In genomic region chr17:73713347-73713746, GRCm38 (mm10) we compare ENCODE assay signal across 12 mouse cellular contexts. TPM values are rescaled to one million over a fixed set of nuclear protein-coding genes. Genes with fewer than 3 reads are reported as not detected.
DNase-seq lines count a peak whose midpoint lies in the region; ATAC-seq lines count a peak whose summit lies in the region.
"Had no signal": no experiment of that assay in that cellular context is flagged by ENCODE, and none has a peak within 500 bp of the region (broad histone marks: within the 10 kb centered on the region; RNA-seq: fewer than 3 reads in every experiment).

No protein-coding gene starts in this region.

- WGBS in midbrain, embryonic 13.5 days: 29% methylated on average over 11 of the region's 11 CpGs
- 44% methylated on average over 11 of the region's 11 CpGs for WGBS in midbrain, embryonic 11.5 days
- 50% methylated on average over 11 of the region's 11 CpGs for WGBS in intestine, embryonic 16.5 days

- peak; percentile 21; the same call in 1 of the 2 replicates for ATAC-seq in midbrain, embryonic 13.5 days
- ATAC-seq in midbrain, embryonic 11.5 days (ENCODE audit: low FRiP score): no peak
- peak; percentile 51 for ATAC-seq in frontal cortex, adult (ENCODE audit: low TSS enrichment)
- ATAC-seq in intestine, embryonic 16.5 days: no peak
- ATAC-seq: inflammation-experienced regulatory T-cells, adult 6 months had no signal

- peaks cover 46% of the 10 kb centered on the region for H3K4me1 ChIP-seq in midbrain, embryonic 13.5 days (replicated peaks)
- H3K4me1 ChIP-seq in midbrain, embryonic 11.5 days (ENCODE audit: control insufficient read depth, insufficient read depth, low read length): peaks cover 10% of the 10 kb centered on the region
- no peaks in the 10 kb centered on the region for H3K4me1 ChIP-seq in intestine, embryonic 16.5 days (ENCODE audit: control insufficient read depth, insufficient read depth, low read length)

- intact Hi-C loops in left cerebral cortex, postnatal 36 days (cut with DNase I): loop anchor here (5.0 to 10.0 kb wide), 3 partner anchors 139 to 236 kb away; no protein-coding TSS in a partner anchor

- H3K4me3 ChIP-seq in midbrain, embryonic 13.5 days (replicated peaks): no peak overlapping the region
- H3K4me3 ChIP-seq in midbrain, embryonic 11.5 days (ENCODE audit: low read depth, low read length): no peak overlapping the region
- no peak overlapping the region for H3K4me3 ChIP-seq in intestine, embryonic 16.5 days (ENCODE audit: low read length)
- H3K4me3 ChIP-seq: limb, embryonic 12.5 days had no signal

- no peak overlapping the region for H3K4me2 ChIP-seq in midbrain, embryonic 13.5 days (replicated peaks)
- H3K4me2 ChIP-seq in midbrain, embryonic 11.5 days: no peak overlapping the region
- H3K4me2 ChIP-seq in intestine, embryonic 16.5 days (ENCODE audit: low read depth, low read length): no peak overlapping the region
- H3K4me2 ChIP-seq: limb, embryonic 12.5 days had no signal

- H3K9ac ChIP-seq in midbrain, embryonic 13.5 days (replicated peaks): no peak overlapping the region
- H3K9ac ChIP-seq in midbrain, embryonic 11.5 days (ENCODE audit: low read length): no peak overlapping the region
- no peak overlapping the region for H3K9ac ChIP-seq in intestine, embryonic 16.5 days (ENCODE audit: low read depth, low read length)
- H3K9ac ChIP-seq: limb, embryonic 12.5 days had no signal

- peak overlapping the region; percentile 70 for H3K27ac ChIP-seq in midbrain, embryonic 13.5 days
- H3K27ac ChIP-seq in midbrain, embryonic 11.5 days (ENCODE audit: low read depth, low read length): no peak overlapping the region
- no peak overlapping the region for H3K27ac ChIP-seq in intestine, embryonic 16.5 days (ENCODE audit: low read length)
- H3K27ac ChIP-seq: limb, embryonic 12.5 days had no signal

- H3K9me3 ChIP-seq in midbrain, embryonic 13.5 days: no peaks in the 10 kb centered on the region
- H3K9me3 ChIP-seq in midbrain, embryonic 11.5 days (ENCODE audit: control insufficient read depth, low read length): no peaks in the 10 kb centered on the region
- H3K9me3 ChIP-seq in intestine, embryonic 16.5 days (ENCODE audit: control insufficient read depth, low read length): no peaks in the 10 kb centered on the region

- no peak for DNase-seq in midbrain, embryonic 11.5 days (ENCODE audit: low spot score, missing footprints)
- DNase-seq in left cerebral cortex, postnatal 36 days (ENCODE audit: low spot score in 2 of 2): peak; percentile 71 to 77
- DNase-seq in telencephalon, adult 2 months (ENCODE audit: low read depth, low spot score): peak; percentile 85
- no peak for DNase-seq in adrenal gland, adult (ENCODE audit: inconsistent age in 2 of 2, low spot score in 1 of 2)
- no peak for DNase-seq in ovary, postnatal 36 days (ENCODE audit: low spot score)
- DNase-seq: lung, postnatal 10 days had no signal

- H3K36me3 ChIP-seq in midbrain, embryonic 13.5 days: no peaks in the 10 kb centered on the region
- no peaks in the 10 kb centered on the region for H3K36me3 ChIP-seq in midbrain, embryonic 11.5 days (ENCODE audit: control insufficient read depth, insufficient read depth, low read length)
- no peaks in the 10 kb centered on the region for H3K36me3 ChIP-seq in intestine, embryonic 16.5 days (ENCODE audit: control insufficient read depth, insufficient read depth, low read length)
- H3K36me3 ChIP-seq: limb, embryonic 12.5 days had no signal

- H3K27me3 ChIP-seq in midbrain, embryonic 13.5 days: peaks cover 38% of the 10 kb centered on the region
- H3K27me3 ChIP-seq in midbrain, embryonic 11.5 days (ENCODE audit: control insufficient read depth, insufficient read depth, low read length): peaks cover 21% of the 10 kb centered on the region
- peaks cover 39% of the 10 kb centered on the region for H3K27me3 ChIP-seq in intestine, embryonic 16.5 days (replicated peaks; ENCODE audit: control insufficient read depth, insufficient read depth, low read length)

RNA-seq across cellular contexts. Expression of gene Galnt14, which starts 3.1 kb away (rescaled TPM):
- polyA plus RNA-seq in midbrain, embryonic 13.5 days (2015; fragmentation: Nextera tagmentation; extraction: Ambion mirVana): 16.0 and 16.9 TPM in 2 replicates
- polyA plus RNA-seq in midbrain, embryonic 11.5 days (2014; fragmentation: Nextera tagmentation; extraction: Ambion mirVana): 4.2 and 4.7 TPM in 2 replicates
- total RNA-seq in left cerebral cortex, postnatal 36 days (2021): 10 to 100 TPM; 20.1 to 20.8 TPM
- 0.24 and 0.46 TPM in 2 replicates for polyA plus RNA-seq in intestine, embryonic 16.5 days (2015; fragmentation: Nextera tagmentation; extraction: Ambion mirVana)
- total RNA-seq: granulocyte monocyte progenitor cell, adult 5-6 weeks had no signal

Comparison
In these comparisons a context has a peak if more than half of its experiments do, and no peak if none do; other contexts are left out.
1. ATAC-seq: peak in midbrain, embryonic 13.5 days (single experiment) and frontal cortex, adult (single experiment); none in midbrain, embryonic 11.5 days (single experiment) and intestine, embryonic 16.5 days (single experiment).
2. DNase-seq: peak in left cerebral cortex, postnatal 36 days (2 of 2) and telencephalon, adult 2 months (single experiment); none in midbrain, embryonic 11.5 days (single experiment), adrenal gland, adult (0 of 2) and ovary, postnatal 36 days (single experiment).